Mouse (Mus musculus): ENCODE measurements around the gene Itga9. TPM values are rescaled to one million over a fixed set of nuclear protein-coding genes. Genes with fewer than 3 reads are reported as not detected.

The Itga9 gene
- total and polyA plus RNA-seq, 2 experiments from 2014 or later: 10.7 to 61.5 TPM

GRCm38 (mm10) chr9:118651939-118652338, 45.4 kb downstream of the Itga9 start:
- WGBS: 51% methylated on average over 2 of the region's 2 CpGs

GRCm38 (mm10) chr9:118653436-118653835, 46.9 kb downstream of the Itga9 start:
- no peak for ATAC-seq (ENCODE audit: insufficient read depth, low read depth)
- TF ChIP-seq EP300 (IDR thresholded peaks at IDR 0.05; ENCODE audit: low read depth) (no peak), CTCF (IDR thresholded peaks at IDR 0.05; ENCODE audit: low read depth) (no peak)
- WGBS: 86% methylated on average over 1 of the region's 1 CpGs

More at GRCm38 (mm10) chr9:118651939-118652338, 45.4 kb downstream of the Itga9 start:
- ATAC-seq (ENCODE audit: insufficient read depth, low read depth): no peak
- H3K36me3 ChIP-seq (replicated peaks; ENCODE audit: control insufficient read depth, insufficient read depth, low read length): 0 out of 2 replicates have a peak, but pooled peaks cover 12% of the 10 kb centered on the region
- H3K4me1 ChIP-seq (ENCODE audit: control insufficient read depth, insufficient read depth): peaks cover 6% of the 10 kb centered on the region; the same call in 1 of the 2 replicates
- no peak for DNase-seq (ENCODE audit: low spot score)
- no peaks in the 10 kb centered on the region for H3K9me3 ChIP-seq (replicated peaks; ENCODE audit: control insufficient read depth, low read length)
- no peak overlapping the region for H3K9ac ChIP-seq (replicated peaks; ENCODE audit: low read depth, low read length)
- no peak overlapping the region for H3K4me2 ChIP-seq (ENCODE audit: low read depth, low read length)
- no peak overlapping the region for H3K27ac ChIP-seq (ENCODE audit: low read depth)
- H3K27me3 ChIP-seq (ENCODE audit: control insufficient read depth, insufficient read depth, low read length): no peaks in the 10 kb centered on the region
- no peak overlapping the region for H3K4me3 ChIP-seq (ENCODE audit: low read depth, low read length)
- TF ChIP-seq EP300 (IDR thresholded peaks at IDR 0.05; ENCODE audit: low read depth) (no peak), CTCF (IDR thresholded peaks at IDR 0.05; ENCODE audit: low read depth) (no peak)

GRCm38 (mm10) chr9:118654969-118655368, 48.5 kb downstream of the Itga9 start:
- 25% methylated on average over 6 of the region's 6 CpGs for WGBS
- TF ChIP-seq EP300 (IDR thresholded peaks at IDR 0.05; ENCODE audit: low read depth): no peak
- TF ChIP-seq CTCF (IDR thresholded peaks at IDR 0.05; ENCODE audit: low read depth): no peak
- no peak overlapping the region for H3K9ac ChIP-seq (replicated peaks; ENCODE audit: low read depth, low read length)
- no peak for ATAC-seq (ENCODE audit: insufficient read depth, low read depth)
- no peak overlapping the region for H3K4me3 ChIP-seq (ENCODE audit: low read depth, low read length)
- H3K36me3 ChIP-seq (replicated peaks; ENCODE audit: control insufficient read depth, insufficient read depth, low read length): peaks cover 25% of the 10 kb centered on the region
- H3K4me2 ChIP-seq (ENCODE audit: low read depth, low read length): no peak overlapping the region
- H3K9me3 ChIP-seq (replicated peaks; ENCODE audit: control insufficient read depth, low read length): no peaks in the 10 kb centered on the region
- H3K27me3 ChIP-seq (ENCODE audit: control insufficient read depth, insufficient read depth, low read length): no peaks in the 10 kb centered on the region
- DNase-seq (ENCODE audit: low spot score): no peak
- H3K4me1 ChIP-seq (ENCODE audit: control insufficient read depth, insufficient read depth): peaks cover 6% of the 10 kb centered on the region; the same call in 1 of the 2 replicates
- H3K27ac ChIP-seq (ENCODE audit: low read depth): no peak overlapping the region

More at GRCm38 (mm10) chr9:118653436-118653835, 46.9 kb downstream of the Itga9 start:
- no peak overlapping the region for H3K4me3 ChIP-seq (ENCODE audit: low read depth, low read length)
- H3K36me3 ChIP-seq (replicated peaks; ENCODE audit: control insufficient read depth, insufficient read depth, low read length): peaks cover 12% of the 10 kb centered on the region; the same call in 1 of the 2 replicates
- H3K9ac ChIP-seq (replicated peaks; ENCODE audit: low read depth, low read length): no peak overlapping the region
- no peak overlapping the region for H3K27ac ChIP-seq (ENCODE audit: low read depth)
- H3K9me3 ChIP-seq (replicated peaks; ENCODE audit: control insufficient read depth, low read length): no peaks in the 10 kb centered on the region
- DNase-seq (ENCODE audit: low spot score): no peak
- no peaks in the 10 kb centered on the region for H3K27me3 ChIP-seq (ENCODE audit: control insufficient read depth, insufficient read depth, low read length)
- H3K4me2 ChIP-seq (ENCODE audit: low read depth, low read length): no peak overlapping the region
- H3K4me1 ChIP-seq (ENCODE audit: control insufficient read depth, insufficient read depth): peaks cover 6% of the 10 kb centered on the region; the same call in 1 of the 2 replicates

GRCm38 (mm10) chr9:118655726-118656125, 49.2 kb downstream of the Itga9 start:
- DNase-seq (ENCODE audit: low spot score) (no peak), ATAC-seq (ENCODE audit: insufficient read depth, low read depth) (no peak)
- H3K27me3 ChIP-seq (ENCODE audit: control insufficient read depth, insufficient read depth, low read length): no peaks in the 10 kb centered on the region
- H3K9me3 ChIP-seq (replicated peaks; ENCODE audit: control insufficient read depth, low read length): no peaks in the 10 kb centered on the region
- H3K4me1 ChIP-seq (ENCODE audit: control insufficient read depth, insufficient read depth): peaks cover 6% of the 10 kb centered on the region; the same call in 1 of the 2 replicates
- no peak for TF ChIP-seq CTCF (IDR thresholded peaks at IDR 0.05; ENCODE audit: low read depth)
- no peak for TF ChIP-seq EP300 (IDR thresholded peaks at IDR 0.05; ENCODE audit: low read depth)
- no peak overlapping the region for H3K4me2 ChIP-seq (ENCODE audit: low read depth, low read length)
- 77% methylated on average over 3 of the region's 3 CpGs for WGBS
- no peak overlapping the region for H3K27ac ChIP-seq (ENCODE audit: low read depth)
- peaks cover 25% of the 10 kb centered on the region for H3K36me3 ChIP-seq (replicated peaks; ENCODE audit: control insufficient read depth, insufficient read depth, low read length)
- no peak overlapping the region for H3K9ac ChIP-seq (replicated peaks; ENCODE audit: low read depth, low read length)
- no peak overlapping the region for H3K4me3 ChIP-seq (ENCODE audit: low read depth, low read length)

GRCm38 (mm10) chr9:118658159-118658558, 51.7 kb downstream of the Itga9 start:
- Histone ChIP-seq H3K9me3 (replicated peaks; ENCODE audit: control insufficient read depth, low read length) (no peaks in the 10 kb centered on the region), H3K4me3 (ENCODE audit: low read depth, low read length) (no peak overlapping the region), H3K4me2 (ENCODE audit: low read depth, low read length) (no peak overlapping the region), H3K9ac (replicated peaks; ENCODE audit: low read depth, low read length) (no peak overlapping the region), H3K36me3 (replicated peaks; ENCODE audit: control insufficient read depth, insufficient read depth, low read length) (peaks cover 39% of the 10 kb centered on the region), H3K27ac (ENCODE audit: low read depth) (no peak overlapping the region), H3K4me1 (ENCODE audit: control insufficient read depth, insufficient read depth) (no peaks in the 10 kb centered on the region; the same call in 1 of the 2 replicates), H3K27me3 (ENCODE audit: control insufficient read depth, insufficient read depth, low read length) (no peaks in the 10 kb centered on the region)
- DNase-seq (ENCODE audit: low spot score) (no peak), ATAC-seq (ENCODE audit: insufficient read depth, low read depth) (no peak)
- 83% methylated on average over 7 of the region's 7 CpGs for whole genome bisulfite sequencing
- TF ChIP-seq CTCF (IDR thresholded peaks at IDR 0.05; ENCODE audit: low read depth) (no peak), EP300 (IDR thresholded peaks at IDR 0.05; ENCODE audit: low read depth) (no peak)

- Histone ChIP-seq H3K36me3 (replicated peaks; ENCODE audit: control insufficient read depth, insufficient read depth, low read length) (peaks cover 46% of the 10 kb centered on the region), H3K4me1 (ENCODE audit: control insufficient read depth, insufficient read depth) (no peaks in the 10 kb centered on the region; the same call in 1 of the 2 replicates), H3K27ac (ENCODE audit: low read depth) (no peak overlapping the region), H3K4me2 (ENCODE audit: low read depth, low read length) (no peak overlapping the region), H3K4me3 (ENCODE audit: low read depth, low read length) (no peak overlapping the region), H3K27me3 (ENCODE audit: control insufficient read depth, insufficient read depth, low read length) (no peaks in the 10 kb centered on the region), H3K9me3 (replicated peaks; ENCODE audit: control insufficient read depth, low read length) (no peaks in the 10 kb centered on the region), H3K9ac (replicated peaks; ENCODE audit: low read depth, low read length) (no peak overlapping the region)
- ATAC-seq (ENCODE audit: insufficient read depth, low read depth) (no peak), DNase-seq (ENCODE audit: low spot score) (no peak)
- 76% methylated on average over 5 of the region's 5 CpGs for WGBS
- TF ChIP-seq EP300 (IDR thresholded peaks at IDR 0.05; ENCODE audit: low read depth) (no peak), CTCF (IDR thresholded peaks at IDR 0.05; ENCODE audit: low read depth) (no peak)
Observed at GRCm38 (mm10) chr9:118659809-118660208, 53.3 kb downstream of the Itga9 start.

All from heart, postnatal 0 days (tissue).